In genomic region chr4:41759206-41759605, GRCm38 (mm10) we compare ENCODE assay signal across 9 mouse cellular contexts. TPM values are rescaled to one million over a fixed set of nuclear protein-coding genes. Genes with fewer than 3 reads are reported as not detected.
DNase-seq lines count a peak whose midpoint lies in the region; ATAC-seq lines count a peak whose summit lies in the region.
"Had no signal": no experiment of that assay in that cellular context is flagged by ENCODE, and none has a peak within 500 bp of the region (broad histone marks: within the 10 kb centered on the region; RNA-seq: fewer than 3 reads in every experiment).

No protein-coding gene starts in this region.

- peak overlapping the region; percentile 67; the same call in 1 of the 2 replicates for H3K9ac ChIP-seq in heart, embryonic 12.5 days

- H3K4me1 ChIP-seq in heart, embryonic 12.5 days (replicated peaks) = peaks cover 53% of the 10 kb centered on the region

- 64% methylated on average over 9 of the region's 9 CpGs for WGBS in heart, embryonic 12.5 days

- no peaks in the 10 kb centered on the region for H3K27me3 ChIP-seq in heart, embryonic 12.5 days (replicated peaks)

- peak overlapping the region; percentile 97 for H3K27ac ChIP-seq in heart, embryonic 12.5 days (ENCODE audit: poor library complexity, severe bottlenecking)

- ATAC-seq in heart, embryonic 12.5 days (ENCODE audit: insufficient number of reproducible peaks, low FRiP score) = no peak
- no peak for ATAC-seq in erythroblast, adult 5-6 weeks (replicated peaks; ENCODE audit: low FRiP score, poor library complexity, severe bottlenecking)

- peak overlapping the region; percentile 81 for H3K4me2 ChIP-seq in heart, embryonic 12.5 days

- no peaks in the 10 kb centered on the region for H3K9me3 ChIP-seq in heart, embryonic 12.5 days (replicated peaks)

- DNase-seq in heart, adult 11 months = peak; percentile 95
- DNase-seq in heart, adult 8-10 months (ENCODE audit: low spot score) = no peak
- DNase-seq in 416B (ENCODE audit: low read depth) = peak; percentile 82
- peak; percentile 87 to 94 for DNase-seq in kidney, postnatal 25 days
- DNase-seq in spleen, adult 12 weeks (ENCODE audit: low spot score) = no peak
- no peak for DNase-seq in layer of hippocampus, postnatal 14 days (ENCODE audit: low spot score in 2 of 2)

- peaks cover 22% of the 10 kb centered on the region for H3K36me3 ChIP-seq in heart, embryonic 12.5 days

- H3K4me3 ChIP-seq in heart, embryonic 12.5 days = no peak overlapping the region

RNA-seq across cellular contexts. Expression of gene Sigmar1, which starts 3.2 kb away (rescaled TPM):
- 10 to 100 TPM; 20.9 to 23.8 (median 21.7) TPM for total RNA-seq in heart, adult 8-10 months (2022)
- polyA plus RNA-seq in heart, embryonic 12.5 days (2016; fragmentation: Nextera tagmentation; extraction: Ambion mirVana) = 61.2 and 62.1 TPM in 2 replicates
- total RNA-seq in erythroblast, adult 5-6 weeks (2015; ENCODE audit: low replicate concordance) = 1.7 and 14.8 TPM in 2 replicates
- 7.2 and 9.6 TPM in 2 replicates for total RNA-seq in erythroblast, adult 5-6 weeks (2017; ENCODE audit: low replicate concordance)
- total RNA-seq in layer of hippocampus, postnatal 14 days (2021) = 10 to 100 TPM; 40.2 to 44.2 TPM

RNA-seq across cellular contexts. Expression of gene Galt, which starts 4.2 kb away (rescaled TPM):
- 10 to 100 TPM; 52.6 to 60.5 (median 58.6) TPM for total RNA-seq in heart, adult 8-10 months (2022)
- 54.6 and 57.0 TPM in 2 replicates for polyA plus RNA-seq in heart, embryonic 12.5 days (2016; fragmentation: Nextera tagmentation; extraction: Ambion mirVana)
- 4.0 and 5.0 TPM in 2 replicates for total RNA-seq in erythroblast, adult 5-6 weeks (2015; ENCODE audit: low replicate concordance)
- 1.3 and 2.1 TPM in 2 replicates for total RNA-seq in erythroblast, adult 5-6 weeks (2017; ENCODE audit: low replicate concordance)
- total RNA-seq in layer of hippocampus, postnatal 14 days (2021) = 10 to 100 TPM; 50.0 to 54.2 TPM

RNA-seq across cellular contexts. Expression of gene Ccl27a, which starts 14.8 kb away (rescaled TPM):
- total RNA-seq in heart, adult 8-10 months (2022) = 10 to 100 TPM; 12.3 to 19.6 (median 14.5) TPM
- polyA plus RNA-seq in heart, embryonic 12.5 days (2016; fragmentation: Nextera tagmentation; extraction: Ambion mirVana) = 45.8 and 47.5 TPM in 2 replicates
- 4.2 TPM in 1 of 2 replicates, not detected in the other for total RNA-seq in erythroblast, adult 5-6 weeks (2015; ENCODE audit: low replicate concordance)
- 3.2 and 3.9 TPM in 2 replicates for total RNA-seq in erythroblast, adult 5-6 weeks (2017; ENCODE audit: low replicate concordance)
- 100 to 1,000 TPM; 118 to 125 TPM for total RNA-seq in layer of hippocampus, postnatal 14 days (2021)

RNA-seq across cellular contexts. Expression of gene Arid3c, which starts 28.3 kb away (rescaled TPM):
- not detected for total RNA-seq in heart, adult 8-10 months (2022)
- polyA plus RNA-seq in heart, embryonic 12.5 days (2016; fragmentation: Nextera tagmentation; extraction: Ambion mirVana) = not detected in 2 replicates
- total RNA-seq in erythroblast, adult 5-6 weeks (2015; ENCODE audit: low replicate concordance) = not detected in 2 replicates
- not detected in 2 replicates for total RNA-seq in erythroblast, adult 5-6 weeks (2017; ENCODE audit: low replicate concordance)
- total RNA-seq in layer of hippocampus, postnatal 14 days (2021) = not detected
- polyA plus RNA-seq: spleen, adult 2 months had no signal

RNA-seq across cellular contexts. Expression of gene Dctn3, which starts 36.2 kb away (rescaled TPM):
- 10 to 100 TPM; 69.4 to 71.8 (median 70.7) TPM for total RNA-seq in heart, adult 8-10 months (2022)
- polyA plus RNA-seq in heart, embryonic 12.5 days (2016; fragmentation: Nextera tagmentation; extraction: Ambion mirVana) = 113 and 118 TPM in 2 replicates
- 22.8 and 26.7 TPM in 2 replicates for total RNA-seq in erythroblast, adult 5-6 weeks (2015; ENCODE audit: low replicate concordance)
- total RNA-seq in erythroblast, adult 5-6 weeks (2017; ENCODE audit: low replicate concordance) = 30.0 and 37.1 TPM in 2 replicates
- 100 to 1,000 TPM; 161 to 163 TPM for total RNA-seq in layer of hippocampus, postnatal 14 days (2021)

Comparison
In these comparisons a context has a peak if more than half of its experiments do, and no peak if none do; other contexts are left out.
1. DNase-seq: peak in heart, adult 11 months (single experiment), 416B (single experiment) and kidney, postnatal 25 days (2 of 2); none in heart, adult 8-10 months (single experiment), spleen, adult 12 weeks (single experiment) and layer of hippocampus, postnatal 14 days (0 of 2).
2. RNA of gene Galt, which starts 4.2 kb away (total RNA-seq): 52.6 to 60.5 TPM in heart, adult 8-10 months and 50.0 to 54.2 TPM in layer of hippocampus, postnatal 14 days; 1.3 to 5.0 TPM in erythroblast, adult 5-6 weeks; every median in the first group is over 4 times any median in the second.
3. RNA of gene Ccl27a, which starts 14.8 kb away (total RNA-seq): 118 to 125 TPM in layer of hippocampus, postnatal 14 days; 12.3 to 19.6 TPM in heart, adult 8-10 months and 3.2 to 4.2 TPM in erythroblast, adult 5-6 weeks; every median in the first group is over 4 times any median in the second.